Mouse (Mus musculus): ENCODE data around the gene Prkca.
"Not testable (repeated sequence)": the region's sequence is repeated elsewhere in the genome, so short reads cannot be mapped to it uniquely, and the experiment has no call there.

Gene Prkca

DNA sequence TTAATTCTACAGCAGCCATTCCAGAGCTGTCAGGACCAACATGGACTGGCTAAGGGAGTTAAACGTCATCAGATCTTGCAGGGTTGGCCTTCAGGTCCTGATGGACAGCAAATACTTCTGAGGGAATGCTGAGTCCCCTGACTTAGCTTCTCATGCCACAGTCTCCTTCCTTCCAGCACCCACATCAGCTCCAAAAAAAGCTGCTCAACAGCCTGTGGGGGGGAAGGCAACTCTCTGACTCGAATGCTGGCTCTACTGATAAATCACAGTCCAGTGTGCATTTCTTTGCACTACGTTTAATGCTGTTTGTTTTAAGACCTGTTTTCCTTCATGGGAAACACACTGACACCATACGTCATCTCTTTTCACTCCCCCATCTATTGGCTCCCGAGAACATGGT is 215.8 kb downstream of the Prkca start:
- in situ Hi-C loops (cut with MboI, MseI), result loop anchor here (5.0 kb wide), 1 partner anchor 249 kb away; no protein-coding TSS in a partner anchor

DNA sequence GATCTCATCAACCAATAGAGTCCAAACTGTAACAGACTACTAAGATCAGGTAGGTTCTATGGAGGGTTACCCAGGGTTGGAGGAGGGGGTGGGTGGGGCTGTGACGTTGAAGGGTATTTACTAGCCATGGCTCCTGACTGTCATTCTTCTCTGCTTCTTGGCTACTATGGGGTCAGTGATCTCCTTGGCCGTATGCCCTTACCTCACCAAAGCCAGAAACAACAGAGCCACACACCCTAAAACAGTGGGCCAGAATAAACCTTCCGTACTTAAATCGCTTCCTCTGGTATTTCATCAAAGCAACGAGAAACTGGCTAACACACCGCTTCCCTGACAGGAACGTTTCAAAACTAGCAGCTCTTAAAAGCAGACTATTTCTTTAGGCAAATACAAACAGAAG is 221.2 kb downstream of the Prkca start:
- in situ Hi-C loops (cut with MboI, MseI), result loop anchor here (5.0 kb wide), 1 partner anchor 95 kb away; no protein-coding TSS in a partner anchor

DNA sequence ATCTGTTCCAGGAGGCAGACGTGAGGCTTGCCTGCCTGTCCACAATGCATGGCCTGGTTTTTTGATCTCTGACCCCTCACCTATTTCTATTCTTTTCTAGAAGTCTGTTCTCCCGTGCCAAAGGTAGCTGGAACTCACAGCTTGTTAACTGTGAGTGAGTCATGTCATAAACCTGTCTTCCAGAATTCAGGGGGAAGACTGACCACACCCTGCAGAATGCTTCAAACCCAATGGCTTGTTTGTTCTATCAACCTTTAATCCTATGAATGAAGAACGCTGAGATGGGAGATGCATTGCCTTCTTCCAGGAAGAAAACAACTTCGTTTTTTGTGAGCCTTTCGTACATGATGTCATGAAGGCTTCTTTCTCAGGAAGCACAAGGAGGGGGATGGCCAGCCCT is 223.0 kb downstream of the Prkca start:
- in situ Hi-C loops (cut with MboI, MseI), result loop anchor here (5.0 kb wide), 1 partner anchor 93 kb away; no protein-coding TSS in a partner anchor

DNA sequence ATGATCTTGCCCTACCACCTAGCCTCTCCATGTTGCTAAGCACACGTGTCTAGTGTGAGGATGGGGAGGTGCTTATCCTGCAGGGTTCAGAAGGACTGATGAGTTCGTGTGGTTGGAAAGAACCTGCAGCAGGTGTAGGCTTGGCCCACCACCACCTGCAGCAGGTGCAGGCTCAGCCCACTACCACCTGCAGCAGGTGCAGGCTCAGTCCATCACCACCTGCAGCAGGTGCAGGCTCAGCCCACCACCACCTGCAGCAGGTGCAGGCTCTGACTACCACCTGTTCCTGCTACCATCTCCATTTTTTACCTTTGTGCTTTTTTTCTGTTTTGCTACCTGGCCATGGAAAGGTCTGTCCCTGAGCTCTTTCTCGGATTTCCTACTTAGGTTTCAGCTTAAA is 223.9 kb downstream of the Prkca start:
- in situ Hi-C loops (cut with MboI, MseI), result loop anchor here (5.0 kb wide), 1 partner anchor 92 kb away; no protein-coding TSS in a partner anchor

DNA sequence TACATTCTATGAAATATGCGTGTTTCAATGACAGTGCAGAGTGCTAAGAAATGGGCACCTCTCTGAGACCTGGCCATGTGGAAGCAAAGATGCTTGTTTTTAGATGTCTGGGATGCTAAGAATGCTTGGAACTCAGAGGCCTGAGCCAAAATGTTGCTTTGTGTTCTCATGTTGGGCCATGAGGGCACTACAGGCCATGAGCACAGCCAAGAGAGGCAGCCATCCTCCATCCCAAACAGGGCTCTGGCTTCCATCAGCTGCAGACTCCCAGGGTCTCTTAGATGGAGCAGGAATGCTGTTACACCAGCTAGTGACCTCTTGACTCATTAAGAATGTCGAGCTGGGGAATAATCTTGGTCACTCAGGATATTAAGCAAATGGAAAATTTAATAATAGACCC is 224.9 kb downstream of the Prkca start:
- in situ Hi-C loops (cut with MboI, MseI), result no loop called here

DNA sequence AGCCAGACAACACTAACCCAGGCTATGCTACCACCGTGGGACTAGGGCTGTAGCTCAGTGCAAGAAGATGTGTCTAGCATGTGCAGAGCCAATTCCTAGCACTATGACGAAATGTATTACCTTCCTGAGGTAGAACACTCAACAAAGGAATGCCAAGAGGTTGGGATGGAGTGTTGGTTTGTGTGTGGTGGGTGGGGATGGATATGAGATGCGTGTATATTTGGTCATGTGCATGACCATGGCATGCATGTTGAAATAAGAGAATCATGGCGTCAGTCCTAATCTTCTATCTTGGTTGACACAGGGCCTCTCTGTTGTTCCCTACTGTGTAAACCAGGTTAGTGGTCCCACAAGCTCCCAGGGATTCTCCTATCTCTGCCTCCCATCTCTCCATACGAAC is 225.5 kb downstream of the Prkca start:
- in situ Hi-C loops (cut with MboI, MseI), result no loop called here

DNA sequence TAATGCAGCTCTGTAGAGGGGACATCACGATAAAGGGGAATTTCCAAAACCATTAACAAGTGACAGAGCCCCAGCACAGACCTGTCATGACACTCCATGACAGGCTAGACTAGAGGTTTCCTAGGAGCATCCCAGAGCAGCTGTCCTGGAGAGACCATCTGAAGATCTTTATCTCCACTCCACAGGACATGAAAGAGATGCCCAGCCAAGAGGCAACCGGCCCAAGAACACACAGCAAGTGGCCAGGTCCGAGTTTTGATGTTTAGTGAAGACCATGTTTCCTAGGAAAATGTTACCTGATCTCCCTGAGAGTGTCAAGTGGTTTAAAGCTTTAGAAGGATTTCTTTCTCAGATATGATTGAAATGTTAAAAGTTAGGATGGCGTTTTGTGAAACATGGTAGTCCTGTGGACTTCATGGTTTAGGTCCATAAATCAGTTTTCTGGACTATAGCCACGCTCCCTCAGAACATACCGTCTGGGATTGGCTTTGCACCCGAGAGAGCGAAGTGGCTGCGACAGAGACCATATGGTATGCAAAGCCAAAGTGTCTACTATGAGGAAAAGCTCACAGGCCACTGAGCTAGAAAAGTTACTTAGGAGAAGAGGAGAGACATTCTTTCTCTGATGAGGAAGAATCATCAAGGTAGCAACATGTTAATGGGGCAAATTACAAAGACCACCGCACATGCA is 226.2 kb downstream of the Prkca start:
- in situ Hi-C loops (cut with MboI, MseI), result no loop called here

DNA sequence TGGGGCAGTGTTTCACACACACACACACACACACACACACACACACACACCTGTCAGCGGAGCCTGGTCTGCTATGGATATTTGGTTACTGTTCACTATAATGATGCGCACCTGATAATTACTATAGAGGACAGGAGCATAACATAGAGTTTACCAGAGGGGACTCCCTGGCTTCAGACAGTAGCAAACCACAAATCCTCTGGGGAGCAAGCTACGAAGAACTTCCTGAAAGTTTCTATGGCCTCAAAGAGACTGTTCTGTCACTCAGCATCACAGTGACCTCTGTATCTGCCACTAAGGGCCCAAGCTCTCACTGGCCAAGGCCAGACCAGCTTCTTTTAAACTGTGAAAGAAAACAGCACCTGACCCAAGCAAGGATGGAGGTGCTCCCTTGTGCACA is 229.6 kb downstream of the Prkca start:
- in situ Hi-C loops (cut with MboI, MseI), result no loop called here

DNA sequence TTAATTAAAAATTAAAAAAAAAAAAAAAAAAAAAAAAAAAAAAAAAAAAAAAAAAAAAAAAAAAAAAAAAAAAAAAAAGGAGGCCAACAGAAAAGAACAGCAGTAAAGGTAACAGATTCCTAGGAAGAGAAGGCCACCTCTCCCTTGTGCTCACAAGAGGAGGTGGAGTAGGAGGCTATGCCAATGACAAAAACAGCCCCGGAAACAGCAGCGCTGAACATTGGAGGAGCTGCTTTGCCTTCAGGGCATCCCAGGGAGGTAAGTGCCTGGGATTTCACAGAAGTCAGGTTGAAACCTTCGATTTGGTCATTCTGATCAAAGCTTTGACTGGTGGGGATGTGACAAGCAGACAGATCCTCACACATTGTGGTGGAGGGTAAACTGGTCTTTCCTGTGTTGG is 231.3 kb downstream of the Prkca start:
- in situ Hi-C loops (cut with MboI, MseI), result no loop called here

DNA sequence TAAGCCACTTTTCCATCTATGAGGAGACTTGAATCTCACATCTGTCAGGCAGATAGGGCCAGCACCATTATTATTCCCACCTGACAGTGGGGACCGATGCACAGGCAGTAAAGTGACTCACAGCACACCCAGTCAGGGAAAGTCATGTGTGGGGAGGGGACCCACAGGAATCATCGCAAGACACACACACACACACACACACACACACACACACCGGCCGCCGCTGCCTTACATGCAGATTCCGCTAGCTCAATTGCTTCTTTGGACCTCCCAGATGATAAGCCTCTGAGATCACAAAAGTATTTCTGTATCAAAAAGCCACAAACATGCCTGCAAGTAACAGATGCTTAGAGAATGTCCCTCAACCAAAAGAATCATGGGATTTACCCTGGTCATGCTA is 239.6 kb downstream of the Prkca start:
- in situ Hi-C loops (cut with MboI, MseI), result no loop called here

DNA sequence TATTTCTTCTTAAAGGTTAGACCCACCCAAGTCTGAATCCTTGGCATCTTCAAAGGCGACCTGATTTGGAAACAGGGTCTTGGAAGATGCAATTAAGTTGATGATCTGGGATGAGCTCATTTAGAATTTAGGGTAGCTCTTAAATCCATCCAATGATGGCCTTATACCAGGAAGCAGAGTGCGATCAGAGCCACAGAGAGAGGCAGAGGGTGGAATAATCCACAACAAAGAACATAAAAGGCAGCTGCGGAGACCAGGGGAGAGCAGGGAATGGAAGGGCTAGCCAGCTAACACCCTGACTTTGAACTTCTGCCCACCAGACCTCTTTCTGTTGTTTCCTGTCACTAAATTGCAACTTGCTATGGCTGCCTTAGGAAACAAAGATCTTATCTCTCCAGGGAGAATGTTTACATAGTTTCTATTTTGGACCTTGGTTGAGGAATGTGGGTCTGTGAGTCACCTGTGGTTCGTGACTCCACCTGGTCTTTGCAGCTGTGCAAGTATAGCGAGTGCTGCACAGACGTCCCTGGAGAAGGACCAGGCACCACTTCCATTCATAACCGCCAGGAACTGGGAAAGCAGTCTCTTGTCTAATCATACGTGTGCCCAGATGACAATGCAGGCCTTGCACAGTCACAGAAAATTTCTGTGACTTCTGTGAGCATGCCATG is 242.3 kb downstream of the Prkca start:
- in situ Hi-C loops (cut with MboI, MseI), result no loop called here

DNA sequence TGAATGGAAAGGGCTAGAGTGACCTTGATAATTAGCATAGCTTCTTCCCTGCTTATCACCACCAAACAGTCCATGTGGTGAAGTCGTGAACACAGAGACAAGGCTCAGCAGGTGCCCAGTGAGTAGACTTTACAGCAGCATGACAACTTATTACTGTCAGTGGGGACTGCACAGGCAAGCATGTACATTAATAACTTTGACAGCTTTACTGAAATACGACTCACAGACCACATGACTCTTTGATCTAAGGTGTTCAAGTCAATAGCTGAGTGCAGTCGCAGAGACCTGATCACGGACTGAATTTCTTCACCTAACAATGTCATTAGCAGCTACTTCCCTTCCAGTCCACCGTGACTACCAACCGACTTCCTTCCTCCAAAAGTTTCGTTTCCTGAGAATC is 245.4 kb downstream of the Prkca start:
- in situ Hi-C loops (cut with MboI, MseI), result no loop called here

DNA sequence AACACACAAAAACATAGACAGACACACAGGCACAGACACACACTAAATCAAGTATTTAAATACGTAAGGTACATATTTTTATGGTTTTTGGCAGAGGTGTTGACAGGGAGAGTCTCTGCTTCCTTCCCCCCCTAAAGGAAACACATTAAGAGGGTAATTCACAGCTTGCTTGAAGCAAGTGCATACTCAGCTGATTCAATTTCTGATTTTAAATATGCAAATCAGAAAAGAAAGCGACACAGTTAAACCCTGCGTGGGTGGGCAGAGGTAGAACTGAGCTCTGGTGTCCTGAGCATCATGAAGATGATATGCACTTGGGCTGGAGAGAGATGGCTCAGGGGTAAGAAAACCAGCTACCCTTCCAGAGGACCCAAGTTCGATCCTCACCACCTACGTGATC is 248.9 kb downstream of the Prkca start:
- in situ Hi-C loops (cut with MboI, MseI), result loop anchor here (5.0 kb wide), 1 partner anchor 833 kb away; no protein-coding TSS in a partner anchor

DNA sequence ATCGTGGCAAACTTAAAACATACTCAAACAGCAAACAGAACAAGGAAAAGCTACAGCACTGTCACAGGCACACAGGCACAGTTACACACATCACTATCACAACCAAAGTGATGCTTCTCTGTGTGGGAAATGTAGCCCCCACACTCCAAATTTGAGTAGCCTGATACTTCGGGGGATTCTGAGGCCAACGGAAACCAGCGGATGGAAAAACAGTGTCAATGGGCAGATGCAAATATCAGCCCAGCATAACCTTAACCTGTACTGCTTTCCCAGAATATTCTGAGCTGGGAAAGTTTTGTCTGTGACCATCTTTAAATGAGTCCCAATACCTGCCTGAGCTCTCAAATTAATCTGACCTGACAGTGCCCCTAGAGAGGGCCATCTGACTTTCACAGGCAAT is 250.5 kb downstream of the Prkca start:
- in situ Hi-C loops (cut with MboI, MseI), result loop anchor here (5.0 kb wide), 1 partner anchor 834 kb away; no protein-coding TSS in a partner anchor

DNA sequence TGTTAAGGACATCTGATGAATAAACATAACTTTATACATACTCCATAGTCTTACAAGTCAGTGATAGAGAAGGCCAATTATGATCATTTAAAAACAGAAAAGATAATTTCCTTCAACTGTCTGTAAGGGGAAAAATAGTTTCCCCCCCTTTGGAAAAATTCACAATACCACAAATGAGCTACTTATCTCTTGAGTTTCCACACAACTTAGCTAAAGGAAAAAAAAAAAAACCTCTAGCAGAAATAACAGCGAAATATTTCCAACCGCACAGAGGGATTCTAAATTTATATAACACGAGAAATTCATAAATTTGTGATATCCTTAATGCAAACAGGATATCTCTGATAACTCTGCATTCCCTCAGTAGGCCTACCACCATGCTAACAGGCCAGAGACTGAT is 252.5 kb downstream of the Prkca start:
- in situ Hi-C loops (cut with MboI, MseI), result loop anchor here (5.0 kb wide), 1 partner anchor 836 kb away; no protein-coding TSS in a partner anchor

DNA sequence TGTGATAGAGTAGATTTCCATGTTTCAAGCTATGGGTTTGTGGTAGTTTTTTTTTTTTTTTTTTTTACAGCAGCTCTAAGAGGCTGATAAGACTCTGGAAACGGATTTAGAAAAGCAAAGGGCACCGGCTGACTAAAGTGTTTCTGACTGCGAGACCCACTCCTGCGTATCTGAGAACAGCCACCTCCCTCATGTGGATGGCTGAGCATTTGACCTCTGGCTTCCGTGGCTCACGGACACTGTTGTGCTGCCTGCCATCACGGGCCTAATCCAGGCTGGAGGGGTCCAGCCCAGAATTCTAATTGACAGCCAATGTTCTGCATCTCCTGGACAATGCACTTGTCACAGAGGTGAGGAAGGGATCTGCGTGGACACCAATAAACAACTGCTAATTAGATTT is 253.0 kb downstream of the Prkca start:
- in situ Hi-C loops (cut with MboI, MseI), result loop anchor here (5.0 kb wide), 1 partner anchor 837 kb away; no protein-coding TSS in a partner anchor

DNA sequence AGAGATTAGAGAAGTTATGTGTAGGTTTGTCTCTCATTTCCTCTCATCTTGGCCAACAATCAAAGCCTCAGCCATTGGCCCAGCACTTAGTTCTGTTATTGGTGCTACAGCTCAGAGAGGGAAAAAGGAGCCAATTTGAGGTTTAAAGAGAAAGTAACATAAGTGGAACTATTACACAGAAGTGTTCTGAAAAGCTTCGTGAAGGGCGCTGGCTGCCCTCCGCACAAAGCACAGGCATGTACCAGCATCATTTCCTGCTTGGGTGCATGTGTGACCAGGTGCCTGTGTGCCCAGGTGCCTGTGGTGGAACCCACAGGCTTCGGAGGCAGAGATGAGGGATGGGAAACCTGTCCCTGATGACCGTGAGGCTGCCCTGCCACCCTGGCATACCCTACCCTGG is 255.7 kb downstream of the Prkca start:
- in situ Hi-C loops (cut with MboI, MseI), result no loop called here

DNA sequence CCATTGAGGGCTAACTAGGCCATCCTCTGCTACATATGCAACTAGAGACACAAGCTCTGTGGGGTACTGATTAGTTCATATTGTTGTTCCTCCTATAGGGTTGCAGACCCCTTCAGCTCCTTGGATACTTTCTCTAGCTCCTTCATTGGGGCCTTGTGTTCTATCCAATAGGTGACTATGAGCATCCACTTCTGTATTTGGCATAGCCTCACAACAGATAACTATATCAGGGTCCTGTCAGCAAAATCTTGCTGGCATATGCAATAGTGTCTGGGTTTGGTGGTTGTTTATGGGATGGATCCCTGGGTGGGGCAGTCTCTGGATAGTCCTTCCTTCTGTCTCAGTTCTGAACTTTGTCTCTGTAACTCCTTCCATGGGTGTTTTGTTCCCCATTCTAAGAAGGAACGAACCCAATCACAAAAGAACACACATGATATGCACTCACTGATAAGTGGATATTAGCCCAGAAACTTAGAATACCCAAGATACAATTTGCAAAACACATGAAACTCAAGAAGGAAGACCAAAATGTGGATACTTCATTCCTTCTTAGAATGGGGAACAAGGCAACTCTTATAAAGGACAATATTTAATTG is 256.5 kb downstream of the Prkca start:
- in situ Hi-C loops (cut with MboI, MseI), result not testable (repeated sequence)

DNA sequence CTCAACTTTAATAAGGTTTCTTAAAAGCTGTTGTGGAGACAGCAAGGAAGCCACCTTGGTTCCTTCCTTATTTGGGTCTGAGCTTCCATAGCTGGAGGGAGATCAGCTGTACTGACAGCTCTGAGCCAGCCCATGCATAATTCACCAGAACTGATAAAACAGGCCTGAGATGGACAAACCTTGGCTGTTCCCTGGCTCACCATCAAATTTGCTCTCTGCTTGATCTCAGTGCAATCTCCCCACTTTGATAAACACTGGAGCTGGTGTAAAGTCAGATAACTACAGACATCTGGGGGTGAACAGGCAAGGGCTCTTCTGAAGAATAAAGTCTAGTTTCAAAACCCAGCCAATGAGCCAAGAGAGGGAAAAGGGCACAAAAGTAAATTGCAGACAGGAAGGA is 261.1 kb downstream of the Prkca start:
- in situ Hi-C loops (cut with MboI, MseI), result no loop called here

DNA sequence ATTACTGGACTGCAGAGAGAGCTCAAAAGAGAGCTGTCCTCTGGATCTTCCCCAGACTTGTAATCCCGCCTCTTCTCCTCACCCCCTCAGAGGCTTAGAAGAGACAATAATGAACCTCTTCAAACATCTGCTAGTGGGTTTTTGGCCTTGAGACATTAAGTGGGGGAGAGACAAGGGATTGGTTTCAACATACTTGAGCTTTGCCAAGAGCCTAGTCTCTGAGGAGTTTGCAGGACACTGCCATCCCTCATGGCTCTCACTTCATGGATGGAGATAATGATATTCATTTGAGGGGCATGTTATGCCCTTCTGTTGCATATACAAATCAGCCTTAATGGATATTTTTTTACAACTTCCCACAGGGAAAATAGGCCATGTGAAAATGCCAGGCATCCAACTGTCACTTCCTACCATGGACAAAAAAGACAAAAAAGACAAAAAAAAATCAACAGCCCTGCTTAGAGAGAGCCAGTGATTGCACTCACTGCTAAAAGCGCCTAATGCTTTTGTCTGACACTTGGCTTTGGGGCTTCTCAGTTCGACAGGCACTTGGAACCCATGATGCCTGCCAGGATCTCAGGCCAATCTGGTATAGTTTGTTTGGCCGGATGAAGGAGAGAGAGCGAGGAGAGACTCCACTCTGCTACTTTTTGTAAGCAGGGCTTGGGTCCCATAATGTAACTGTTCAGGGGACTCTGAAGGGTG is 263.6 kb downstream of the Prkca start:
- in situ Hi-C loops (cut with MboI, MseI), result no loop called here

DNA sequence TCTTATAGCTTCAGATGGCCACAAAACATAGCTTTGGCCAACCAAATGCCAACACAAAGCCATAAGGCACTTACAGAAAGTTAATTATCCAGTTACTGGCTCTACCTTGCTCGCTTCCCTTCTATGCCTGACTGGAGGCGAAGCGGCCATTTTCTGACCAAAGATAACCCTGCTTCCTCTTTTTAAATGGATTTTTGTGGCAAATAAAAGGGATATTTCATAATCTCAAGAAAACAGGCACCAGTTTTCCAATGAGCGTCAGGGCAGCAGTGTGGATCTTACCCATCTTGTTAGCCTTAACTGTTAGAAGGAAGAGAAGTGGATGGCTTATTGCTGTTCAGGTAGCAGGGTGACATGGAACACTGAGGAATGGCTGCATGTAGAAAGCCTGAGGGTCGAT is 264.3 kb downstream of the Prkca start:
- in situ Hi-C loops (cut with MboI, MseI), result no loop called here

DNA sequence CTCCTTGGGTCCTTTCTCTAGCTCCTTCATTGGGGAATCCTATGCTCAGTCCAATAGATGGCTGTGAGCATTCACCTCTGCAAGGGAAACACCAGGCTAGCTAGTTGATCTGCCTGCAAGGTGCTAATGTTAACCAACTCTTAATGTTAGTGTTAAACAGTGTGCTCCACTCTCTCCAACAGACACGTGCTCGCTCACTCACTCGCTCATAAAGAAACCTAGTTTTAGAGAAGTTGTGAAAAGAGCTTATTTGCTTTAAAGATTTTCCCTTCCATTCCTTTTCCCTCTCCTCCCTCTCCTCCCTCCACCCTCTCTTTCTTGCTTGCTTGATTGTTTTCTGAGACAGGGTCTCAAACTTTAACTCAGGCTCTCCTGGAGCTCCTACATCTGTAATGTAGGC is 266.2 kb downstream of the Prkca start:
- in situ Hi-C loops (cut with MboI, MseI), result no loop called here
